Mouse (Mus musculus) CD4-positive naive resting alpha-beta T cell, adult 76 days (primary cell): ENCODE results near the gene Gls. TPM values are rescaled to one million over a fixed set of nuclear protein-coding genes. Genes with fewer than 3 reads are reported as not detected.

Experiments used
- total RNA-seq: library from RNA; stranded (reverse); gene quantifications from one replicate; pipeline ENCODE4 v1.2.4, GENCODE M21; 2023

The Gls gene
- total RNA-seq: 349 TPM

DNA sequence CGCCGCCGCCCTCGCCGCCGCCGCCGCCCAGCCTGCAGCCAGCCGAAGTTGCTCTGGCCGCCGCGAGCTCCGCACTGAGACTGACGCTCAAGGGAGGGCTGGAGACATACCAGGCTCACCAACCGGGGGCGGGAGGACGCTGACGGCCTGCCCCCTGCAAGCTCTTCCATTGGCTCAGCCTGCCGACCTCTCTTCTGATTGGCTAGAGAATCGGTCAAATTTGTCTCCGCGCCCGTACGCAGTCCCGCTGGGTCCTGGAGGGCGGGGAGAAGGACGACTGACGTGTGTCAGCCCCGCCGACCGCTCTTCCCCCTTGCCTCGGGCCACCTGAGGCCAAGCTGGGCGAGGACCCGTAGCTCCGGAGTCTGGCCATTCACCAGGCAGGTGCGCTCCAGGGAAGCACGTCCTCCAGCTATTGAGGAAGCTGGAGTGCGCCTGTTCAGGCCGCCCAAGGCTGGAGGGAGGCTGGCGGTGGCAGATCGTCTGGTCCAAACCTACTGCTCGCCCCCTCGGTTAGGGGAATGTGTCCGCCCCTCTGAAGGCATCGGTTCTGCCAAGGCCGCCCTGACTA is at the start of gene Gls:
Gls (minus strand) TSS at position 90 of the 571 bp plus-strand sequence.

DNA sequence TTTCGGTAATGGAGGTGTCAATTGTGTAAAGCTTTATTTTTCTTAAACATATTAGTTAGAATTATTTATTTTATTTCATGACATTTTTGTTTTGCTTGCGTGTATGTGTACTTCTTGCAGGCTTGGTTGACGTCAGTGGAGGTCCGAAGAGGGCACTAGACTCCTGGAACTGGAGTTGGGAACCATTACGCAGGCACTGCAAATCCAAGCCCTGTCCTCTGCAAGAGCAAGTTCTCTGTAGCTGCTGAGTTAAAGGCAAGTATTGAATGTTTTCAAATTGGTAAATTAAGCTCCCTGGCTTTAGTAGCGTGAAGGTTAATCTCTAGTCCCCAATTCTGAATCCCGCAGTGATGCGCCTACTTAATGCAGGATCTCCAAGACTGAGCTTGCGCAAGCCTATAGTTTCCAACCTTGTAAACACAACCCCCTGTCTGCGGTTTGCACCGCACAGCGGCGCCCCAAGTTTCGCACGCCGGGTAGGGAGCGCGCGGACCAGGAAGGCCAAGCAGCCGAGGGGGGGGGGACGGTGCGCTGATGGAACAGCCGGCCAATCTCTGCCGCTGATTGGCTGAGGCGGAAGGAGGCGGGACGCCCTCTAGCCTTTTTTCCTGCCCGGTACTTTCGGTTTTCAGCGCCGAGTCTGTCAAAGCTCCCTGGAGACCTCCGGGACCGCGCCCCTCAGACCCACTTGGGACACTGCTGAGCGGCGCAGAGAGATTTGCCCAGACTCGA is 114.0 kb downstream of the Gls start, which contains the start of gene Stat1:
Stat1 (plus strand) TSS at position 581 of the 732 bp plus-strand sequence.

Other genes with a start within 250 kb of the Gls start
- gene Stat4, start 246.1 kb downstream of the Gls start, total RNA-seq: 88.1 TPM
- 274 TPM for gene Stat1, start 113.8 kb downstream of the Gls start, total RNA-seq